Mouse (Mus musculus) frontal cortex, postnatal 14 days (tissue): ENCODE results near the gene Tspear.
"Not testable (repeated sequence)": the region's sequence is repeated elsewhere in the genome, so short reads cannot be mapped to it uniquely, and the experiment has no call there.

Experiments used
- DNase-seq, 2 experiments: peaks; one replicate each; pipeline ENCODE4 v3.0.0; 2022; ENCODE audit warnings: low spot score in 2 of 2

Gene Tspear

DNA sequence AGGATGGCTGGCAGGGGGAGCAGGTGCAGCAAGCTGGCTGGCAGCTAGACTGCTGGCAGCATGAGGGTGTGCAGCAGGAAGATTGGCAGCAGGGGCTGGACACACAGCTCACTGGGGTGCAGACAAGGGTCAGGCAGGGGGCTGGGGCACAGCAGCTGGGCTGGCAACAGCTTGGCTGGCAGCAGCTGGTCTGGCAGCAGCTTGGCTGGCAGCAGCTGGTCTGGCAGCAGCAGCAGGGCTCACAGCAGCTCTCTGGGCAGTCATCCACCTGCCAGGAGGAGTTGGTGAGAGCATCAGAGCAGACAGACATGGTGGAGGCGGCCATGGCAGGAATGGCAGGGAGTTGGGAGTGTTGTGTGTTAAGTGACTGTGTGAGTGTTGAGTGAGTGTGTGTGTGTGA is 101.5 kb downstream of the Tspear start, which contains the start of gene Gm7137:
Gene Gm7137, minus strand, starts transcription at position 325 of the 400 bp plus-strand sequence.
- DNase-seq = not testable (repeated sequence)

DNA sequence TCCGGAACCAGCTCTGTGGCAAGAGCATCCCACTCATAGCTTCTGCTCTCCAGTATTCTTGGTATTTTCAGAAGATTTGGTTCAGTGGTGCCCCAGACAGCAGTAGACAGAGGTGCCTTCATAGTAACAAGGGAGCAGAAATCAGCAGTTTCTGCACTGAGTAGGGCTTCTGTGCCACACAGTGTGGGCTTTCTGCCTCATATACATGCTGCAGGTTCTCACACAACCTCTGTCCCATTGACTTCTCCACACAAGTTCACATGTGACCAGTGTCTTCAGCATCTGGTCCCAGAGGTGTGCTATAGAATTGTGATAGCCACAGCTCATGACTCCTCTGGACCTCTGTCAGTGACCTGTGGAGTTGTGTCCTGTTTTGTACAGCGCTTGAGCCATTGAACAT is 102.3 kb downstream of the Tspear start:
- DNase-seq = no peak

DNA sequence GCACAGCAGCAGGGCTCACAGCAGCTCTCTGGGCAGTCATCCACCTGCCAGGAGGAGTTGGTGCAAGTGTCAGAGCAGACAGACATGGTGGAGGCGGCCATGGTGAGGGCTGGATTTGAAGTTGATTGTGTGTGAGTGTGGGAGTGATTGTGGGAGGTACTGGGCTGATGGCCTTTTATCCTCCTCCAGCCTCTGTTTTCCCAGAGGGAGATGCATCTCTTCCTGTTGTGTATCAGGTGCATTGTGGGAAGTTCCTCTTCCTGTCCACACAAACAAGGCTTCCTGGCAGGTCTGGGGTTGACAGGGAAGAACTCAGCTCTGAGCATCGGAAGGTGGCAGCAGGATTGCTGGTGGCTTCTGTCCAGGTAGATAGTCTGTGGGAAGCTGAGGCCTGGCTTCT is 108.6 kb downstream of the Tspear start, which contains the start of gene Gm9639:
Gene Gm9639, minus strand, starts transcription at position 101 of the 400 bp plus-strand sequence.
- DNase-seq = no peak

DNA sequence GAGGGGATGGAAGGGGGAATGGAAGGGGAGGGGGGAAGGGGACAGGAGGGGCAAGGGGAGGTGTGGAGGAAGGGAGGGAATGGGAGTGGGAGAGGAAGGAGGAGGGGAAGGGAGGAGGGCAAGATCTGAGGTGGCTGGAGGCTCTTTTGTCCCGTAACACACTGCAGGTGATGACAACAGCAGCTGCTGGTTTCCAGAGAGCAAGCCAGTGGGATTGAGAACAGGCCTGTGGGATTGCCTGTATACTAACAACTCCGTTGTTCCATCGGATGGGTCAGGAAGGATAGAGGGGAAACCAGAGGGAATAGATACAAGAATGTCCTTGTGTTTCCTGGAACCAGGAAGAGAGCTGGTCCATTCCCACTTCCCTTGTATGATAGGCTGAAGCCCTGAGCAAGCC is 111.3 kb downstream of the Tspear start:
- no peak for DNase-seq

DNA sequence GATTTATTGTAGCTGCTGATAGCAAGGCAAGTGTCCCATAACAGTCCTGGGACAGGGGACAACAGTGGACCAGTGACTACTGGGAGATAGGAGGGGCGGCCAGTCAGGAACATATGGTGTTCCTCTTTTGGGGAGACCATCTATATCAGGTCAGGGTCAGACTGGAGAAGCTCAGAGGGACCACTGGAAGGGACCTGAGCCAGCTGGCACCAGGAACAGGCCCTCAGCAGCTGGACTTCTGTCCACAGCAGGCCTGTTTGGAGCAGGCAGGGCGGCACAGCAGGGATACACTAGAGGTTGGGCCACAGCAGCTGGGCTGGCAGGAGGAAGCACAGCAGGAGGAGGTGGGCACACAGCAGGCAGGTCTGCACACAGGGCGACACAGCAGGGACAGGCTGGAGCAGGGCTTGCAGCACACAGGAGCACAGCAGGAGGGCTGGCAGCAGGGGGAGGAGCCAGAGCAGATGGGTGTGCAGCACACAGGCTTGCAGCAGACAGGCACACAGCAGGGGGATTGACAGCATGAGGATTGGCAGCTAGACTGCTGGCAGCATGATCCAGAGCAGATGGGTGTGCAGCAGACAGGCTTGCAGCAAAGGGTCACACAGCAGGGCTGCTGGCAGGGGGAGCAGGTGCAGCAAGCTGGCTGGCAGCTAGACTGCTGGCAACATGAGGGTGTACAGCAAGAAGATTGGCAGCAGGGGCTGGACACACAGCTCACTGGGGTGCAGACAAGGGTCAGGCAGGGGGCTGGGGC is 112.0 kb downstream of the Tspear start:
- DNase-seq = not testable (repeated sequence)

DNA sequence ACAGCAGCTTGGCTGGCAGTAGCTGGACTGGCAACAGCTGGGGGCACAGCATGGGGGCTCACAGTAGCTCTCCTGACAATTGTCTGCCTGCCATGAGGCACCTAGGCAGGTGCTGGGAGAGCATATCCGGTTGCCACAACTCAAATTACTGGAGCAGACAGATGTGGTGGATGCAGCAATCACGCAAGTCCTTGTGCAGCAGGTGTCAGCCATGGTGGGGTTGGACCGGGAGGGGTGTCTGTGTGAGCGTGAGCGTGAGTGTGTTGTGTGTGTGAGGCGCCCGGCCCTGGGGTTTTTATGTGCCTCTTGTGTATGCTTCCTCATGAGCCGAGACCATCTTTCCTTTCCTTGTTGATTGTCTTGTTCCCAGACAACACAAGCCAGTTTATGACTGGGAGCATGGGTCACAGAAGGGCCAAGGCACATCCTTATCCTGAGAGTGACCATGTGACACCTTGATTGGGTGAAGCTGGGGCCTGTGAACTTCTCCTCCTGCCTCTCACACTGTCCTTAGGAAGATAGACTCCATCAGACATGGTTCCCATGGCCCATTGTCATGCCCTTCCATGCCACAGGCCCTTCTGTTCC is 112.6 kb downstream of the Tspear start, which contains the start of gene Gm19668:
Gene Gm19668, minus strand, starts transcription at position 213 of the 588 bp plus-strand sequence.
- DNase-seq = no peak

DNA sequence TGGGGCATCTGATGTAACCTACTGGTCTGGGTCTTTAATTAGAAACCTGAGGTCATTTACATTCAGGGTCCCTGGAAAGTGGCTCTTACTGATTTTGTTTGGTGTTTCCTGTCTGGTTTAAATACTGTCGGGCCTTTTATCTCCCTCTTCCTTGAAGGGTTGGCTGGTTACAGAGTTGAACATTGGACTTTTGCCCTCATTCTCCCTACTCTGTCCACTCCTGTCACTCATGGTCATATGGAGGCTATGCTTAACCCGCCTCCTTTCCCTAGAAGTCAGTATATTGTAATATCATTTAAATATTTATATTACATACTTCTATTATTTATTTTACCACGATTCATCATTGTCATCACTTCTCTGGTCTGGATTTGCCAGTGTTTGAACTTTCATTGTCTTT is 117.7 kb downstream of the Tspear start:
- DNase-seq = no peak

DNA sequence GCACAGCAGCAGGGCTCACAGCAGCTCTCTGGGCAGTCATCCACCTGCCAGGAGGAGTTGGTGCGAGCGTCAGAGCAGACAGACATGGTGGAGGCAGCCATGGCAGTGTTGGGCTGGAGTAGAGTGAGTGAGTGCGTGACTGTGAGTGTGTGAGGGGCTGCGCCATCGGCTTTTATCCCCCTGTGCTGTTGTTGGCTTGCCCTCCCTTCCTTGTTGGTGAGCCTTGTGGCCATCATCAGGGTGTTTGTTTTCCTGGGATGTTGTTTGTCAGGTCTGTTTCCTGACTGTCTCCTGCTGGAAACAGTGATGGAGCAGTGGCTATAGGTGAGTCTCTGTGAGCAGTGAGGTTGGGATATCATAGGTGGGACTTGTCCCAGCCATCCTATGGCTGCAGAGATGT is 125.4 kb downstream of the Tspear start, which contains the start of gene Gm9507:
Gene Gm9507, minus strand, starts transcription at position 101 of the 400 bp plus-strand sequence.
- DNase-seq = no peak

DNA sequence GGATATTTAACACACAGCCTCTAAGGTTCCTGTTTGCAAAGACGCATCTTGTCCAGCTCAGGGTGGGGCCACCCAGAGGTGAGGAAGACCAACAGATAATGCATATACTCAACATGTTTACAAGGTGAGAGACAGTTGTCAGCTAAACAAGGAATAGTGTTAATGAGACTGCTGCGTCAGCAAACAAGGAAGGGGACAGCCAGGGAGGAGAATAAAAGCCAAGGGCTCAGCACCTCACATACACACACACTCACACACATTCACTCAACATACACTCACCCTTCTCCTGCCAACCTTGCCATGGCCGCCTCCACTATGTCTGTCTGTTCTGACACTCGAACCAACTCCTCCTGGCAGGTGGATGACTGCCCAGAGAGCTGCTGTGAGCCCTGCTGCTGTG is 128.0 kb downstream of the Tspear start, which contains the start of gene Gm2696:
Gene Gm2696, plus strand, starts transcription at position 301 of the 400 bp plus-strand sequence.
- no peak for DNase-seq

DNA sequence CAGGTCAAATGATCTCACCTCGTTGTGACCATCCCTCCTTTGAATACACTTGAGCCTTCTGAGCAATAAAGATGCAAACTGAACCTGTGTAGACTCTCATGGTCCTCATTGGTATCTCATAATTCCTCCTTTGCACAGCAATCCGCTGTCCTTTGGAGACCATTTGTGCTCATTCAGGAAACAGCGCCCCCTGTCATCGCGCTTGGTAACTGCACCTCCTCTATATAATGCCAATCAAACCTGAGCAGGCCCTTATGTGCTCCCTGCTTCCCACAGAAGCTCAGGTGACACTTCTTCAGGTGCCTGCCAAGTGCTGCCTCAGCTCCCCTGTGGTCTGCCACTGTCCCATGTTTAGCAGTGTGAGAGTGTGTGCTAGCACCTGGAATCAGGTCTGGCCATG is 129.1 kb downstream of the Tspear start:
- no peak for DNase-seq

DNA sequence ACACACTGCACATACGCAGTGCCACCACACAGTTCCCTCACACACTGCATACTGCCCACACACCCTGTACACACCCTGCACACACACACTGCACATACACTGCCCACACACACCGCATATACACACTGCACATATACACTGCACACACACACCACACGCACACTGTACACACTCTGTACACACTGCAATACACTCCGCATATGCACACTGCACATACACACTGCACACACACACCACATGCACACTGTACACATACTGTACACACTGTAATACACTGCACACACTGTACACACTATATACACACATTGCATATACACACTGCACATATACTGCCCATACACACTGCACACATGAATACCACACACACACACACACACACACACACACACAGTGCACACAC is 132.2 kb downstream of the Tspear start:
- DNase-seq = no peak

DNA sequence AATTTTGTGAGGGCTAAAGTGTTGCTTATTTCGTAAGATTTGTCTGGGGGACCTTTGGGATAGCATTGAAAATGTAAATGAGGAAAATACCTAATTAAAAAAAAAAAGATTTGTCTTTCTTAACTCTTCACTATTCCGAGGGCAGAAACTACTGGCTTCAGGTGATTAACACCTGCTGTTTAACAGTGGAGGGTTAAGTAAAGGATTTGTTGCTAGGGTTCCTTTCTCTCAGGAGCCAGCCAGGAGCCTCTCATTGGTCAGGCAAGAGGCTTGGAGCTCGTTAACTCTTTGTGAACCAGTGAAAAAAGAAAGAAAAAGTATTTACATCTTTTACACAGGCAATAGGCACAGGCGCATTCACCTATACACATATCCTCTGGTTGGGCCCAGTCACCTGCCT is 132.8 kb downstream of the Tspear start:
- no peak for DNase-seq

DNA sequence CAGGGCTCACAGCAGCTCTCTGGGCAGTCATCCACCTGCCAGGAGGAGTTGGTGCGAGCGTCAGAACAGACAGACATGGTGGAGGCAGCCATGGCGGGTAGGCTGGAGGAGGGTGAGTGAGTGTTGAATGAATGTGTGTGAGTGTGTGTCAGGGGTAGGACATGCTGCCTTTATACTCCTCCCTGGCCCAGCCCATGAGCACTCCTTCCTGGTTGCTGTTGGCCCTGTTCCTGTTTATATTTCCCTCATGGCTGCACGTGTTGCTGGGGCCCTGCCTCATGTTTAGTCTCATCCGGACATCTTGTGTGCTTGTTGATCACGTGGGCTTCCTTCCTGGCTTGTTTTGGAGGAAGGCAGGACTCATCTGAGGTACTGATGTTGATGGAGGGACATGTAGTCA is 140.6 kb downstream of the Tspear start, which contains the start of gene Krtap10-4:
Gene Krtap10-4, minus strand, starts transcription at position 145 of the 400 bp plus-strand sequence.
- DNase-seq = no peak

DNA sequence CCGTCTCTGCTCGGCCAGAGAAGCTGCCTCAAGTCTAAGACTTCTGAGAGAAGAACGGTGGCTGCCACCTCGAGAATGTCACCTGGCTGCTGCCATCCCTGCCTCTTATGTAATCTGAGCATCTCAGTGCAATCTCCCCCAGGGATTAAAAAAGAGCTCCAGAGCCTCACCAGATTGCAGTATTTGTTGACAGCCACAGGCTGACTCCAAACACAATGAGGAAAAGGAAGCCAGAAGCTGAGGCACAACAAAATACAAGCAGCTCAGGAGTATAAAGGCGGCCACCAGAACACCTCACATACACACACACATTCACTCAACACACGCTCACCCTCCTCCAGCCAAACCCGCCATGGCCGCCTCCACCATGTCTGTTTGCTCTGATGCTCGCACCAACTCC is 149.3 kb downstream of the Tspear start, which contains the start of gene Krtap10-10:
Gene Krtap10-10, plus strand, starts transcription at position 301 of the 400 bp plus-strand sequence.
- no peak for DNase-seq

DNA sequence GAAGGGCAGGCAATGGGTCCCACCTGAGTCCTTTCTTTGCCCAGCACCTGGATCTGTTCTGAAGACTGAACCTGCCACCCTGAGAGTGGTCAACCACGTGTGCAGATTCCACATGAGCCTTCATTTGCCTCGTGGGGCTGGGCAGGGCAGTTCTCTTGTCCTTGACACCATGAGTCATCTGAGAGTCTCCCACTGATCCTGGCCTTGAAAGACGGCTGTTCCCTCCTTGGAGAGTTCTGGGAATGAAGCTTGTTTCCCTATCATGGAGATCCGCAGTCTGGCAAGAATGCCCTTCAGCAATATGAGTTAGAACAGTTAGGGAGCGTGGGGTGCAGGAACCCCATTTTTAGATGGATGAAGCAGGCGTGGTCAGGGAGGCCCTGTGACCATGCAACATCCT is 152.6 kb downstream of the Tspear start:
- no peak for DNase-seq

DNA sequence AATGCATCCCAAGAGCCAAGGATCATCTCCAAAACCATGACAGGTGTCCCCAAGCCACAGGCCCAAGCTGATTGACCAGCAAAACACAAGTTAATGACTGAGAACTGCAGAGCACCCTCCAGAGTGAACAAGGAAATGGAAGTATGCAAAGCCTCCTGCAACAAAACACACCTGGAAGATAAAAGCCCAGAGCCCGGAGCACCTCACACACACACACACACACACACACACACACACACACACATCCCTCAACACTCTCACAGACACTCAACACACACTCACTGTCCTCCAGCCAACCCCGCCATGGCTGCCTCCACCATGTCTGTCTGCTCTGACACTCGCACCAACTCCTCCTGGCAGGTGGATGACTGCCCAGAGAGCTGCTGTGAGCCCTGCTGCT is 160.1 kb downstream of the Tspear start, which contains the start of gene Gm36176:
Gene Gm36176, plus strand, starts transcription at position 301 of the 400 bp plus-strand sequence.
- no peak for DNase-seq

DNA sequence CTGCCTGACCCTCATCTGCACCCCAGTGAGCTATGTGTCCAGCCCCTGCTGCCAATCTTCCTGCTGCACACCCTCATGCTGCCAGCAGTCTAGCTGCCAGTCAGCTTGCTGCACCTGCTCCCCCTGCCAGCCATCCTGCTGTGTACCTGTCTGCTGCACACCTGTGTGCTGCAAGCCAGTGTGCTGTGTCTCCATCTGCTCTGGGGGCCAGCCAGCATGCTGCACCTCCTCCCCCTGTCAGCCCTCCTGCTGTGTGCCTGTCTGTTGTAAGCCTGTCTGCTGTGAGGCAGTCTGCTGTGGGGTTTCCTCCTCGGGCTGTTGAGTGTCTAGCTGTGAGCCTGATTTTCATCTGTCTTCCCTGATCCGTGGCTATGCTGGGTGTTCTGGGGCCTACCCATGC is 160.6 kb downstream of the Tspear start:
- DNase-seq = no peak

DNA sequence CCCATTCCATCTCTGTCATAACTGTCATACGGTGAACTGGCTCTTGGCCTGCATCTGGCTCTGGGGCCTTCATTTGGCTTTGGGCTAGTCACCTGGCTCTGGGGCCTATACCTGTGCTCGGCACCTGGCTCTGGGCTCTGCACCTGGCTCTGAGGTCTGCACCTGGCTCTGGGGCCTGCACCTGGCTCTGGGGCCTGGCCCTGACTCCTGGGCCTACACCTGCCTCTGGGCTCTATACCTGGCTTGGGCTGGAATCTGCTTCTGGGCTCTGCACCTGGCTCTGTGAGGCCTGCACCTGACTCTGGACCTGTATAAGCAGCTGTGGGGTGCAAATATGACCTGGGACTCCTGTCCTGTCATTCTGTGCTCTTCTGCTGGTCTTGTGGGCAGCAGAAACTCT is 161.2 kb downstream of the Tspear start:
- DNase-seq = no peak

DNA sequence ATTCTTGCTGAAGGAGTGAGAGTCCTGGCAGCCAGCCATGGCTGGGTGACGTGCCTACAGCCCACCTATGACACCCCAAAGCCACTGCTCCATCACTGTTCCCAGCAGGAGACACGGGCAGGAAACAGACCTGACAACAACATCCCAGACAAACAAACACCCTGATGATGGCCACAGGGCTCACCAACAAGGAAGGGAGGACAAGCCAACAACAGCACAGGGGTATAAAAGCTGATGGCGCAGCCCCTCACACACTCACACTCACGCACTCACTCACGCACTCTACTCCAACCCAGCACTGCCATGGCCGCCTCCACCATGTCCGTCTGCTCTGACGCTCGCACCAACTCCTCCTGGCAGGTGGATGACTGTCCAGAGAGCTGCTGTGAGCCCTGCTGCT is 166.2 kb downstream of the Tspear start, which contains the start of gene Gm10318:
Gene Gm10318, plus strand, starts transcription at position 301 of the 400 bp plus-strand sequence.
- DNase-seq = no peak

DNA sequence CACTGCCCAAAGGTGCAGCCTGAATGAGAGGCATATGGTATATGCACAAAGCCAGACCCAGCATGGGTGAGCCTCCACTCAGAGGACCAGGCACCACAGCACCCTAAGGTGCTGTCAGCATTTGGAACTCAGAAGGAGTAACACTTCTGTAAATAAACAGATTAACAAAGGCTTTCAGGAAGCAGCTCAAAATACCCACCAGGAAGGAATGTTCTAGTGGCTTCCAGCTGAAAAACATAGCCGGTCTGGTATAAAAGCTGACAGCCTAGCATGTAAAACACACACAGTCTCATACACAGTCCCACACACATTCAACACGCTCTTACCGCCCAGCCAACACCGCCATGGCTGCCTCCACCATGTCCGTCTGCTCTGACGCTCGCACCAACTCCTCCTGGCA is 175.3 kb downstream of the Tspear start, which contains the start of gene Gm3285:
Gene Gm3285, plus strand, starts transcription at position 301 of the 400 bp plus-strand sequence.
- DNase-seq = no peak

DNA sequence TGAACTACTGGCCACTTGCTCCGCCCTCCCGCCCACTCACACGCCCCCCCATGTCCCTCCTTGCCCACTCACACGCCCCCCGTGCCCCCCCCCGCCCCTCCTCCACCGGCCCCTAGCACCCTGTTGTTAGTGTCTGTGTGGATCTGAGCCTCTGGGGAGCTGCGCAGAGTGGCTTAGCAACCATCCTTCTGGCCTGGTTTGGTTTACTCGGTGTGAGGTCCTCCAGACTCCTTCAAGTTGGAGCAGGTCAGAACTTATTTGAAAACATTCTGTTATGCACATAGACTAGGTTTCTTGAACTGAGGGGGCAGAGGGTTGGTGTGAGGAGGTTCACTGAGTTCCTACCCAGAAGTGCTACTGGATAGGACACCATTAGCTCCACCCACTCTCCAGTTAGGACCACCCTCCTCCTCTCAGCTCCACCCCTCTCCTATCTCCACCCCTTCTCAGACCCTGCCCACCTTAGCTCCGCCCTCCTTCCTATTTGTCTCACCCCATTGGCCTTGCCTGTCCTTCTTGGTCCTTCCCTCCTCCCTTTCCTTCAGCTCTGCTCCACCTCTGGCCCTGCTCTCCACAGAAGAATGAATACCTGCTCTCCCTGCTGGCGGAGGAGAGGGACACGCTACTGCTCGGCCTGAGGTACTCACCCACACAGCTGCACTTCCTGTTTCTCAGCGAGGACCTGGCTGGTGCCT is 177.8 kb downstream of the Tspear start:
- DNase-seq = no peak

DNA sequence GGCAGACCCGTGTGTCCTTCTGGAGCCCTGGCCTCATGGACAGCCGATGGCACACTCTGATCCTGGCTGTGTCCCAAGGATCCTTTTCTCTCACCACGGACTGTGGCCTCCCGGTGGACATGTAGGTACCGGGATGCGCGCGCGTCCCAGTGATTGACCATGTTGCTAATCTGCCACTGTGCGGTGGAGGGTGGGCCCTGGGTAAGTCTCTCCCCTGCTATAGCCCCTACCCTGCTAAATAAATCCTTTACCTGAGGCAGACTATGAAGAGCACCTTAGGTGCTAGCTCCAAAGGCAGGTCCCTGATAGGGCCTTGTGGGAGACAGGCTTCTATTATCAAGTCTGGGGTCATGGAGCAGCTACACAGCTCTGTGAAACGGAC is 178.4 kb downstream of the Tspear start:
- DNase-seq = no peak
